Mouse (Mus musculus): ENCODE measurements at regions not wholly inside any gene's neighbourhood (a gene's known extent, or its start where the extent isn't known, plus 50 kb on each side); places are given as distances from the start of the nearest gene placed in this dataset.
"Not testable (repeated sequence)": the region's sequence is repeated elsewhere in the genome, so short reads cannot be mapped to it uniquely, and the experiment has no call there.

DNA sequence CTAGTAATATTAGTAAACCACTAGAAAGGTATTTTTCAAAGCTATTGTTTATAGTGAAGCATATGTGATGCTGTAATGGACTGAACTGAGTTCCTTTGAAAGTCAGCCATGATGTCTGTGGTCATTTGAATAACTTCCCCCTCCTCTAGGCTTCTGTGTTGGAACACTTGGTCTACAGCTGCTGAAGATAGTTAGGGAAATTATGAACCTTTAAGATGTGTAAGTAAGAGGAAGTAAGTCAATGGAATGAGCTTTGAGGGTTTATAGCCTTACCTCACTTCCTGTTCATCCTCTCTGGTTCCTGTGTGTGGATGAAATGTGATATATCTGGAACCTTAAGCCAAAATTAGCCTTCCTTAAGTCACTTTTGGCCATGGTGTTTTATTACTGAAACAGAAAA lies 145.7 kb upstream of the Tmem229a start:
- DNase-seq = no peak

DNA sequence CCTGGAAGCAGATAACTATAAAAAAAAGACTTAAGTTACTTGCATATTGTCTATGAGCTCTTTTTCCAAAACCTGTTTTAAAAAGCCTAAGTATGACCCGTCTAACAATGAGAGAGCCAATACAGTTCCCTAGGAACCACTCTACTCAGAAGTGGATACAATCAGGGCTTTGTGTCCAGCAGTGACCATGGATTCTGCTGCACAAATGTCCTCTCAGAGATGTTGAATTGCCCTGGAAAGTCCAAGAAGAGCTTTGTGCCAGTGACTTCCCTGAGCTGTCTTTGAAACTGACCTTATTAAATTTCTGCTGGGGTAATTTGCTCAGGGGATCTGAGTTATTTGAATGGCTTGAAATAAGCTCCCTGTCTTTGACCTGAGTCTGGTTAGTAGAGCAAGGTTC lies 131.1 kb upstream of the Tmem229a start:
- no peak for DNase-seq

DNA sequence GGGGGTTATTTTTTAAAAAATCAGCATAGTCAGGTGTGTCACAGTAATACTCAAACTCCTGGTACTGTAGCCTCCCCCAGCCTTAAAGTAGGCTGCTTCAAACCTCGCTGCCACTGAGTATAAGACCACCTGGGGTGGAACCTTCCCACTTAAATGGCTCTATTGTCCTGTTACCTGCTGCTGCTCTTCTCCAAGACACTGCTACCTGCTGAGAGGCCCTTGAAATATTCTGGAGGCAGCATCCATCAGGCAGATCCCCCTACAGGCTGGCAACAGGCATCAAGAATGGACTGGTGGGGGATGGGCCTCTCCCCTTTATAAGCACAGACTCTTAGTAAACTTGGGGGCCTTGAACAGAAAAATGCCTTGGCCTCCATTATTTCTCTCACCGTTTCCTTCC lies 129.8 kb upstream of the Tmem229a start:
- no peak for DNase-seq

DNA sequence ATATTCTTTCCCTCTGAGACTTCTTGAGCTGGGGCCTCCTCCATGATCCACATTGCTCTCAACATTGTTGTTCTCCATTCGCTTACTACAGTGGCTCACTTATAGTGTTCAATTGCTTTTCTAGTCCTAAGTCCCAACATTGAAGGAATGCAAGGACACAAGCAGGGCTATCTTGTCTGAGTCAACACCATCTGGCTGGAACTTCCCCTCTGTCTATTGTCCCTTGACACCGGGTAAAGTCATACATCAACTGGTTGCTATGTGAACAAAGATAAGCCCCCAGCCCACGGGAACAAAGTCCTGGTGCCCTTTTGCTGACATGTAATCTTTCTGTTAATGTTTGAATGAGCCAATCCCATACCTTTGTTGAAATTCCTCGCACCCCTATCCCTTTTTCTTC lies 129.2 kb upstream of the Tmem229a start:
- not testable (repeated sequence) for DNase-seq

DNA sequence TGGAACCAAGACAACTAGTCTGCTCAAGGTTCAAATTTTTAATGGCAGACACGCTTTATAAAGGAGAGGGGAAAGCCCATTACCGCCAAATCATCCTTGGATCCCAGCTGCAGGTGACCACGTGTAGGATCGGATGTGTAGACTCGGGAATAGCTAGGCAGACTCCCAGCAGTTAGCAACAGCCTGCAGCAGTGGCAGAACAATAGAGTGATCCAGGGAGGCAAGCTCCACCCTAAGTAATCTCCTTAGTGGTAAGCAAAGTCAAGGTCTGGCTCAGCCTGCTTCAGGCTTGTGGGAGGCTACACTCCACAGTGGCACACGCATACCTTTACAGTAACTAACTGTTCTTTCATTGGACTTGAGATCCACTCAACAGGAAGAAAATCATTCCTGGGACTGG lies 109.8 kb upstream of the Tmem229a start:
- no peak for DNase-seq

DNA sequence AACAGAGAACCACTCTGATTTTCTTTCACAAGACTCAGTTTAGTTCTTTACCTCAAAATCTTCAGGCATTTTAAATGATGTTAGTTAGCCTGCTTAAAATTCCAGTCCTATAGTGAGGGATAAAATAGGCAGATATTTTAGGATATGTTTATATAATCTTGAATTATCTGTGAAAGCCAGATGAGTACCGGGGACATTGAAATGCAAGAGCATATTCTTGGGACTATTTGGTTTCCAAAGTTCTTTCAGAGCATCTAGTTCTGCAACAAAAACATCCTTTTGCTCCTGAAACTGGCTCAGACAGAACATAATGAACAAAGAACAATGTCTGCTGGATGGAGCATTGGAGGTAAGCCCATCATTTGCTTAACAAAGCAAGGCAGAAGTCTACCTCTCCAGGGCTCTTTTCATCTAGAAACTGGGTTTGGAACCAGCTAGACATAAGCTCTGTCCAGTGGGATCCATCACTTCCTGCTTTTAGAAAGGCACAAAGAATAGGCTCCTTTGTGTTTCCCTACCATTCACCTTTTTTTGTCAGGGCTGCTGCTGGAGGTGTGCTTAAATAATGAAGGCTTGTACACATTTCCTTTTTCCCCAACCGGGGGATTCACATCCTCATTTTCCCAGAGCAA lies 76.9 kb upstream of the Tmem229a start:
- DNase-seq = no peak

DNA sequence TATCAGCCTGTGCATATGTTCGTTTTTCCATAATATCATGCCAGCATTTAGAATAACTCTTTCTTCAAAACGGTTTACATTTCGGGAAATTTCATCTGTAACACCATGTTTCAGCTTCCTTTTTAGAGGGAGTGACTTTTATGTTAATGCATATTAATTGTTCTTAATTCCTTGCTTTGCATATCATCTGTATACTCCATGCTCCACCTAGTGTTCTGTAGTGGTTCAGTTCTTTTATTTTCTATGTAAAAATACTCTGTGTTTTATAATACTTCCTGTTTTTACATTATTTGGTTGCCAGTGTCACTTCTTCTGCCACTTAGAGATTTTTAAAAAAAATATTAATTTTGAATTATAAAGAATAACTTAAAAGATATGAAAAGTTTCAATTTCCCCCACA lies 70.9 kb upstream of the Tmem229a start:
- DNase-seq = peak; percentile 39

DNA sequence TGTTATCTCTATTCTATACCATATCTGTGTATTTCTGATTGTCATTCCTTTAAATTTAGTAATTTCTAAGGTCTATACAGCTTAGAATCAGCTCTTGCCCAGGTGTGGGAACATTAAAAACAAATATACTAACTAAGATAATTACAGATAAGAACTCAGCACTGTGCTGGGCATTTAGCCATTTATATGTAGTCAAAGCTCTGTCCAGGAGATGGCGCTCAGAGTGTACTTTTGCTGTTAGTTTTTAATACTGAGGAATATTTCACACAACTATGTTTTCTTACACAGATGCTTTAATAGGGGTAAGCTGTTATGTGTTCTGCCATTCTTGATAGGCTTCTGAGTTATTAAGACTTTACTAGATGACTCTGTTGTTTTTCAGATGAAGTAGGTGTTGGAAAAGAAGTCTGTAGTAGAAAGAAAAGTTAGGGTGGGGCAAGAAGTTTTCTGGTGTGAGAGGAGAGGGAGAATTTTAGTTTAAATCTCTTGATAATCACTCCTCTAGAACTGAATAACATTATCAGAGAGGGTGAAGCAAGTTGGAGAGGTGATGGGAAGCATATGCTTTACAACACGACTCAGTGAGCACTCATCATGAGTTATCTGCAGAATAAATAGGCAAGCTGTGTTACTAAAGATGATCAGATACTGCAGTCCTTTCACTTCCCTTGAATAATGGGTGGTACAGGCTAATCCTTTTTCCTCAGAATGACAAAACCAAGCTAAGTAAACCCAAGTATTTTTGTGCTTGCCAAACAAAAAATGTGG lies 64.1 kb upstream of the Tmem229a start:
- DNase-seq = peak; percentile 49

DNA sequence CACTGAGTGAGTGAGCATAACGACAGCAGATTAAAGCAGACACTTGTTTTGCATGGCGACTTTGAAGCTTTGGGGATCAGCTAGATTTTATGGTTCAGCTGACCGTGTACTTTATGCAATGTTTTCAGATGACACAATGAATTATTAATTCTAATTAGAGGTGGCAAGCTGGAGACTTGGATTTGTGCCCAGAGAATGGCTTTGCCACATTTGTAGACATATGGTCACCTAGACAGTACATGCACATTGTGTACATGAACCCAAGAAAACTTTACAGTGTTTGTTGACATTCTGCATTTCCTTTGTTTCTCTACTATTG lies 57.1 kb upstream of the Tmem229a start:
- peak; percentile 18 for DNase-seq

DNA sequence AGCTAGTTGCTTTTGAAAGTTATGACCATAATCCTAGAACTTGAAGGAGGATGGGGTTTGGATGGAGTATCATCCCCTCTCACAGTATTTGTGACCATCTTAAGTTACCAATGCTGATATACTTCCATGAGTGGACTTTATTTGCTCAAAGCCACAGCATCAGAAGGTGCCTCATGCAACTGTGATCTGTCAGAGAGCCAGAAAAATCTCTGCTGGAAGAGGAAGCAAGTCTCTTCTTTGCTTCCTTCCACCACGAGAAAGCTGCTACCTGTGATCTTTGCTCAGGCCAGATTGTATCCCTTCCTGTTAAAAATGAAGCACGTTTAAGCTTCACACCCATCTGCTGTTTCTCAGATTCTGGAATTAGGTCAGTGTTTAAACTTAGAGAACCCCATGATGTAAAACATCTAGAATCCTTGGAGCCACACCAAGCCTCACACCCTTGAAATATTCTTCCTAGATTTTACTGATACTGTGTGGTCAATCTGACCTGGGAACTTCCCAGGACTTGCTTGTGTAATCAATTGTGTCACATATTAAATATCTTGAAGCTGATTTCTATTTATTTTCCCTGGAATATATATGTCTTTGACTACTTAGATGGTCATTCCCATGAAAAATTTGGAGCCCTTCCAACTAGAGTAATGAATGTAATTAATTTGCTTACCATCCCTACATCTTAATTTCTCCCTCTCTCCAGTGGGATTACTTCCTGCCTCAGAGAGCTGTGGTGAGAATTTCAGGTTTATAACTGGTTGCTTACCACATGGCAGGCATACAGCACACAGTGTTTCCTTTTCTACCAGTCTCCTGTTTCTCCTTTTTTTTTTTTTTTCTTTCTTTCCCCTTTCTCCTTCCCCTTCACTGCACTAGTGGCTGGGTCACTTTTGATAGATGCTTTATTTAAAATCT lies 56.5 kb upstream of the Tmem229a start:
- no peak for DNase-seq

DNA sequence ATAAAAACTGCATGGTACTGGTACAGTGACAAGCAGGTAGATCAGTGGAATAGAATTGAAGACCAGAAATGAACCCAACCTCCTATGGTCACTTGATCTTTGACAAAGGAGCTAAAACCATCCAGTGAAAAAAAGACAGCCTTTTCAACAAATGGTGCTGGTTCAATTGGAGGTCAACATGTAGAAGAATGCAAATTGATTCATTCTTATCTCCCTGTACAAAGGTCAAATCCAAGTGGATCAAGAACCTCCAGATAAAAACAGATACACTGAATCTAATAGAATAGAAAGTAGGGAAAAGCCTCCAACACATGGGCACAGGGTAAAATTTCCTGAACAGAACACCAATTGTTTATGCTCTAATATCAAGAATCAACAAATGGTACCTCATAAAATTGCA lies 52.8 kb upstream of the Tmem229a start:
- not testable (repeated sequence) for DNase-seq
